Mouse (Mus musculus): ENCODE data around the gene P4ha1. TPM values are rescaled to one million over a fixed set of nuclear protein-coding genes. Genes with fewer than 3 reads are reported as not detected.
"Not testable (repeated sequence)": the region's sequence is repeated elsewhere in the genome, so short reads cannot be mapped to it uniquely, and the experiment has no call there.

Gene P4ha1
- polyA plus RNA-seq, 1 experiment from 2014 or later = 46.1 TPM

- Histone ChIP-seq H3K27me3 (replicated peaks) (no peaks in the 10 kb centered on the region), H3K27ac (replicated peaks) (no peak overlapping the region), H3K9ac (no peak overlapping the region), H3K36me3 (peaks cover 17% of the 10 kb centered on the region), H3K9me3 (no peaks in the 10 kb centered on the region), H3K4me1 (peaks cover 13% of the 10 kb centered on the region), H3K4me3 (no peak overlapping the region), H3K4me2 (no peak overlapping the region)
- no peak for ATAC-seq (ENCODE audit: extremely low read depth, insufficient number of reproducible peaks, low FRiP score, low TSS enrichment)
- 93% methylated on average over 4 of the region's 4 CpGs for WGBS
These were observed 55.6 kb downstream of the P4ha1 start for GRCm38 (mm10) chr10:59378728-59379127.

- no peak for ATAC-seq (ENCODE audit: extremely low read depth, insufficient number of reproducible peaks, low FRiP score, low TSS enrichment)
- peak overlapping the region; percentile 44; the same call in 1 of the 2 replicates for H3K27ac ChIP-seq (replicated peaks)
These were observed 56.8 kb downstream of the P4ha1 start for GRCm38 (mm10) chr10:59379927-59380326.

GRCm38 (mm10) chr10:59380411-59380821, 57.3 kb downstream of the P4ha1 start:
- WGBS = 41% methylated on average over 2 of the region's 2 CpGs
- no peak overlapping the region for H3K9ac ChIP-seq
- H3K4me1 ChIP-seq = peaks cover 13% of the 10 kb centered on the region
- no peaks in the 10 kb centered on the region for H3K9me3 ChIP-seq
- H3K27ac ChIP-seq (replicated peaks) = peak overlapping the region; percentile 44; the same call in 1 of the 2 replicates
- H3K27me3 ChIP-seq (replicated peaks) = no peaks in the 10 kb centered on the region
- H3K4me2 ChIP-seq = no peak overlapping the region
- peaks cover 4% of the 10 kb centered on the region; the same call in 1 of the 2 replicates for H3K36me3 ChIP-seq
- ATAC-seq (ENCODE audit: extremely low read depth, insufficient number of reproducible peaks, low FRiP score, low TSS enrichment) = no peak
- no peak overlapping the region for H3K4me3 ChIP-seq

More at GRCm38 (mm10) chr10:59379927-59380326, 56.8 kb downstream of the P4ha1 start:
- peaks cover 5% of the 10 kb centered on the region for H3K36me3 ChIP-seq
- 9% methylated on average over 3 of the region's 3 CpGs for WGBS
- no peak overlapping the region for H3K4me2 ChIP-seq
- no peaks in the 10 kb centered on the region for H3K9me3 ChIP-seq
- H3K4me3 ChIP-seq = no peak overlapping the region
- H3K9ac ChIP-seq = no peak overlapping the region
- H3K4me1 ChIP-seq = peaks cover 13% of the 10 kb centered on the region
- H3K27me3 ChIP-seq (replicated peaks) = no peaks in the 10 kb centered on the region

- H3K27ac ChIP-seq (replicated peaks); ATAC-seq (ENCODE audit: extremely low read depth, insufficient number of reproducible peaks, low FRiP score, low TSS enrichment); H3K9me3 ChIP-seq; H3K36me3 ChIP-seq; H3K4me2 ChIP-seq; H3K27me3 ChIP-seq (replicated peaks); H3K4me3 ChIP-seq; H3K9ac ChIP-seq: not testable (repeated sequence)
- WGBS = 67% methylated on average over 6 of the region's 10 CpGs
- H3K4me1 ChIP-seq = peaks cover 13% of the 10 kb centered on the region
These were observed 58.5 kb downstream of the P4ha1 start for GRCm38 (mm10) chr10:59381563-59381962.

- Histone ChIP-seq H3K9ac (no peak overlapping the region), H3K9me3 (peaks cover 15% of the 10 kb centered on the region; the same call in 1 of the 2 replicates), H3K4me1 (no peaks in the 10 kb centered on the region), H3K27me3 (replicated peaks) (no peaks in the 10 kb centered on the region), H3K27ac (replicated peaks) (no peak overlapping the region), H3K4me2 (no peak overlapping the region), H3K4me3 (no peak overlapping the region), H3K36me3 (0 out of 2 replicates have a peak, but pooled peaks cover 5% of the 10 kb centered on the region)
- WGBS = 88% methylated on average over 8 of the region's 8 CpGs
- no peak for ATAC-seq (ENCODE audit: extremely low read depth, insufficient number of reproducible peaks, low FRiP score, low TSS enrichment)
These were observed 63.9 kb downstream of the P4ha1 start for GRCm38 (mm10) chr10:59386951-59387350.

GRCm38 (mm10) chr10:59389652-59390051, 66.6 kb downstream of the P4ha1 start:
- Histone ChIP-seq H3K27me3 (replicated peaks) (no peaks in the 10 kb centered on the region), H3K9me3 (peaks cover 15% of the 10 kb centered on the region; the same call in 1 of the 2 replicates), H3K4me3 (no peak overlapping the region), H3K4me1 (peaks cover 9% of the 10 kb centered on the region), H3K4me2 (no peak overlapping the region), H3K36me3 (0 out of 2 replicates have a peak, but pooled peaks cover 5% of the 10 kb centered on the region), H3K27ac (replicated peaks) (no peak overlapping the region), H3K9ac (no peak overlapping the region)
- WGBS = 95% methylated on average over 3 of the region's 3 CpGs
- ATAC-seq (ENCODE audit: extremely low read depth, insufficient number of reproducible peaks, low FRiP score, low TSS enrichment) = no peak

GRCm38 (mm10) chr10:59391907-59392306, 68.8 kb downstream of the P4ha1 start:
- H3K36me3 ChIP-seq = 0 out of 2 replicates have a peak, but pooled peaks cover 5% of the 10 kb centered on the region
- ATAC-seq (ENCODE audit: extremely low read depth, insufficient number of reproducible peaks, low FRiP score, low TSS enrichment) = no peak
- H3K9me3 ChIP-seq = peaks cover 15% of the 10 kb centered on the region; the same call in 1 of the 2 replicates
- H3K4me1 ChIP-seq = peaks cover 9% of the 10 kb centered on the region
- 22% methylated on average over 4 of the region's 4 CpGs for WGBS
- H3K9ac ChIP-seq = no peak overlapping the region
- no peak overlapping the region for H3K4me3 ChIP-seq
- no peak overlapping the region for H3K4me2 ChIP-seq
- no peak overlapping the region for H3K27ac ChIP-seq (replicated peaks)
- no peaks in the 10 kb centered on the region for H3K27me3 ChIP-seq (replicated peaks)

- H3K36me3 ChIP-seq; H3K27me3 ChIP-seq (replicated peaks); ATAC-seq (ENCODE audit: extremely low read depth, insufficient number of reproducible peaks, low FRiP score, low TSS enrichment); H3K4me2 ChIP-seq; H3K9me3 ChIP-seq; H3K4me3 ChIP-seq; H3K4me1 ChIP-seq; H3K9ac ChIP-seq; H3K27ac ChIP-seq (replicated peaks): not testable (repeated sequence)
- WGBS = 81% methylated on average over 12 of the region's 25 CpGs
These were observed 72.4 kb downstream of the P4ha1 start, which contains the start of gene Gm10273 for GRCm38 (mm10) chr10:59395461-59395860. Gene Gm10273, plus strand, starts transcription at chr10:59395632.

GRCm38 (mm10) chr10:59402899-59403792, 80.0 kb downstream of the P4ha1 start, which contains the start of gene Pla2g12b:
Gene Pla2g12b, plus strand, starts transcription at chr10:59403660.
- Histone ChIP-seq H3K4me1 (peaks cover 17% of the 10 kb centered on the region), H3K27ac (replicated peaks) (peak within 1 kb of the TSS; percentile 13; the same call in 1 of the 2 replicates), H3K27me3 (replicated peaks) (no peaks in the 10 kb centered on the region), H3K4me3 (peak within 1 kb of the TSS; percentile 22), H3K9me3 (0 out of 2 replicates have a peak, but pooled peaks cover 3% of the 10 kb centered on the region), H3K9ac (peak within 1 kb of the TSS; percentile 37), H3K36me3 (no peaks in the 10 kb centered on the region), H3K4me2 (peak within 1 kb of the TSS; percentile 60)
- WGBS = 41% methylated on average over 21 of the region's 21 CpGs
- ATAC-seq (ENCODE audit: extremely low read depth, insufficient number of reproducible peaks, low FRiP score, low TSS enrichment) = no peak

- no peak for ATAC-seq (ENCODE audit: extremely low read depth, insufficient number of reproducible peaks, low FRiP score, low TSS enrichment)
- H3K4me3 ChIP-seq = peak overlapping the region; percentile 22
- WGBS = 28% methylated on average over 10 of the region's 10 CpGs
- no peaks in the 10 kb centered on the region for H3K36me3 ChIP-seq
- H3K27ac ChIP-seq (replicated peaks) = peak overlapping the region; percentile 13; the same call in 1 of the 2 replicates
- no peaks in the 10 kb centered on the region for H3K27me3 ChIP-seq (replicated peaks)
- H3K9ac ChIP-seq = peak overlapping the region; percentile 37; the same call in 1 of the 2 replicates
- peak overlapping the region; percentile 60 for H3K4me2 ChIP-seq
- 0 out of 2 replicates have a peak, but pooled peaks cover 3% of the 10 kb centered on the region for H3K9me3 ChIP-seq
- peaks cover 17% of the 10 kb centered on the region for H3K4me1 ChIP-seq
These were observed 80.7 kb downstream of the P4ha1 start for GRCm38 (mm10) chr10:59403793-59404149.

- no peak overlapping the region for H3K4me2 ChIP-seq
- no peak for ATAC-seq (ENCODE audit: extremely low read depth, insufficient number of reproducible peaks, low FRiP score, low TSS enrichment)
- no peak overlapping the region for H3K4me3 ChIP-seq
- no peak overlapping the region for H3K9ac ChIP-seq
- H3K27me3 ChIP-seq (replicated peaks) = no peaks in the 10 kb centered on the region
- 59% methylated on average over 6 of the region's 6 CpGs for WGBS
- H3K36me3 ChIP-seq = no peaks in the 10 kb centered on the region
- peaks cover 8% of the 10 kb centered on the region for H3K4me1 ChIP-seq
- H3K9me3 ChIP-seq = no peaks in the 10 kb centered on the region
- H3K27ac ChIP-seq (replicated peaks) = no peak overlapping the region
These were observed 85.4 kb downstream of the P4ha1 start for GRCm38 (mm10) chr10:59408499-59408898.

All from heart, embryonic 13.5 days (tissue).